Mouse (Mus musculus) right cerebral cortex, postnatal 36 days (tissue): ENCODE results near the gene Mettl23.
A peak's percentile ranks its signal among the peaks of the same experiment; 100 is the strongest.
"Not testable (repeated sequence)": the region's sequence is repeated elsewhere in the genome, so short reads cannot be mapped to it uniquely, and the experiment has no call there.

Experiments
- DNase-seq, 2 experiments: peaks; one replicate each; pipeline ENCODE4 v3.0.0; 2022; ENCODE audit warnings: low spot score in 2 of 2, mixed read lengths in 1 of 2

The Mettl23 gene

GRCm38 (mm10) chr11:116847187-116848085, 4.4 kb downstream of the Mettl23 start:
- no peak for DNase-seq

GRCm38 (mm10) chr11:116848086-116848876, 5.2 kb downstream of the Mettl23 start:
- DNase-seq, result no peak

GRCm38 (mm10) chr11:116848877-116849178, 5.8 kb downstream of the Mettl23 start:
- not testable (repeated sequence) for DNase-seq

- no peak for DNase-seq
Measured at GRCm38 (mm10) chr11:116849587-116849986, 6.5 kb downstream of the Mettl23 start.

- DNase-seq, result no peak
Measured at GRCm38 (mm10) chr11:116850085-116850484, 7.0 kb downstream of the Mettl23 start.

GRCm38 (mm10) chr11:116850833-116851477, 7.9 kb downstream of the Mettl23 start:
- no peak for DNase-seq

GRCm38 (mm10) chr11:116851576-116852290, 8.7 kb downstream of the Mettl23 start:
- no peak for DNase-seq

GRCm38 (mm10) chr11:116852291-116852890, 9.3 kb downstream of the Mettl23 start, which contains the start of gene Mfsd11:
Mfsd11 (plus strand) TSS chr11:116852440.
- peak; percentile 57 to 74 for DNase-seq

GRCm38 (mm10) chr11:116852891-116853511, 9.9 kb downstream of the Mettl23 start, which contains the start of gene Srsf2:
Srsf2 (minus strand) TSS chr11:116853094.
- DNase-seq, result peak; percentile 94 to 95

- peak; percentile 97 for DNase-seq
Measured at GRCm38 (mm10) chr11:116853512-116853928, 10.4 kb downstream of the Mettl23 start.

GRCm38 (mm10) chr11:116854279-116854678, 11.2 kb downstream of the Mettl23 start:
- no peak for DNase-seq

- DNase-seq, result no peak
Measured at GRCm38 (mm10) chr11:116857183-116857850, 14.2 kb downstream of the Mettl23 start.

GRCm38 (mm10) chr11:116864444-116864843, 21.4 kb downstream of the Mettl23 start:
- no peak for DNase-seq

GRCm38 (mm10) chr11:116865945-116866585, 23.0 kb downstream of the Mettl23 start:
- no peak for DNase-seq

GRCm38 (mm10) chr11:116868129-116868528, 25.1 kb downstream of the Mettl23 start:
- no peak for DNase-seq

- no peak for DNase-seq
Measured at GRCm38 (mm10) chr11:116869223-116869622, 26.1 kb downstream of the Mettl23 start.

- no peak for DNase-seq
Measured at GRCm38 (mm10) chr11:116869641-116870040, 26.6 kb downstream of the Mettl23 start.

- DNase-seq, result no peak
Measured at GRCm38 (mm10) chr11:116871538-116871937, 28.5 kb downstream of the Mettl23 start.

- peak; percentile 45 to 47 for DNase-seq
Measured at GRCm38 (mm10) chr11:116873987-116874386, 30.9 kb downstream of the Mettl23 start.
